Mouse (Mus musculus) urinary bladder, postnatal 10 days (tissue): ENCODE data around the gene Stmnd1.
"Not testable (repeated sequence)": the region's sequence is repeated elsewhere in the genome, so short reads cannot be mapped to it uniquely, and the experiment has no call there.

Experiments
- DNase-seq: peaks from one replicate; pipeline ENCODE4 v3.0.0; 2022; ENCODE audit warnings: low spot score

Gene Stmnd1

GRCm38 (mm10) chr13:46273453-46274110 lies at the start of gene Stmnd1:
Stmnd1 (plus strand) TSS chr13:46273721.
- no peak for DNase-seq

- DNase-seq = no peak
Measured at GRCm38 (mm10) chr13:46226956-46227355, 46.6 kb upstream of the Stmnd1 start.

GRCm38 (mm10) chr13:46227486-46227885 lies 46.0 kb upstream of the Stmnd1 start:
- no peak for DNase-seq

- DNase-seq = not testable (repeated sequence)
Measured at GRCm38 (mm10) chr13:46228750-46229149, 44.8 kb upstream of the Stmnd1 start.

- no peak for DNase-seq
Measured at GRCm38 (mm10) chr13:46231514-46232085, 41.9 kb upstream of the Stmnd1 start.

DNA sequence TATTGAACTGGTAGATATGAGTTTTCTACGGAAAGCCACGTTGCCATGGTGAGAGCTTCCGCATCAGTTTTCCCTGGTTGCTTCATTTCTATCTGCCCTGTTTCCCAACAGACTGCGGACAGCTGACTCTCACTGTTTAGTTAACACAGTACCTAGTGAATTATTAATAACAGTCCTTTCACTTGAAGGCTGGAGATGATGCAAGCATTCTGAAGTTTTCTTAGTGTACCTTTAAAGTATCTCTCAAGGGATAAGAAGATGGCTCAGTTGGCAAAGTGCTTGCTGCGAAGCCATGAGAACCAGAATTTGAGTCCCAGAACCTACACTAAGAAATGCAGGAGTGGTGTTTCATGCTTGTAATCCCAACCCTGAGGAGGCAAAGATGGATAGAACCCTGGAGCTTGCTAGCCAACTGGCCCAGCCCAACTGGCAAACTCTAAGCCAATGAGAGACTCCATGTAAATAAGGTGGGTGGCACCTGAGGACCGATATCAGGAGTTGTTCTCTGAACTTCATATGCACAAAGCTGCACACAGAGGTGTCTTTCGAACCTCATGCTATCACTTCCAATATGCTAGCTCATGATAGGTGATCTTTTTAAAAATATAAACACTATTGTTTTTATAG lies 35.7 kb upstream of the Stmnd1 start:
- DNase-seq = no peak

DNA sequence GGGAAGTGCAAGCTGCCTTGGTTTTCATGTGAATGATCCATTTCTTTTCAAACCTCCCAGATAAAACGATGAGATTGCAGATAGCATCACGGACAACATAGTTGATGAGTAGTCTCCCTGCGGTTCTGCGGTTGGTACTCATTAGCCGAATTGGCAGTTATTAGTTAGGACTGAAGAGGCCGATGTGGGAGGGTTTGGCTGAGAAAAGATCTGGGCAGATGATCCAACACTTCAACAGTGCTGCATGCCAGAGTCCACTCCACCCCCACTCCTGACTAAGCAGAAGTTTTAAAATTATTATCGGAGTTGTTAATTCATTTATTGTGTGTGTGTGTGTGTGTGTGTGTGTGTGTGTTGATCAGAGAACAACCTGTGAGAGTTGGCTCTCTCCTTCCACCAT lies 34.7 kb upstream of the Stmnd1 start:
- DNase-seq = no peak

GRCm38 (mm10) chr13:46241391-46242188 lies 31.9 kb upstream of the Stmnd1 start:
- DNase-seq = no peak

DNA sequence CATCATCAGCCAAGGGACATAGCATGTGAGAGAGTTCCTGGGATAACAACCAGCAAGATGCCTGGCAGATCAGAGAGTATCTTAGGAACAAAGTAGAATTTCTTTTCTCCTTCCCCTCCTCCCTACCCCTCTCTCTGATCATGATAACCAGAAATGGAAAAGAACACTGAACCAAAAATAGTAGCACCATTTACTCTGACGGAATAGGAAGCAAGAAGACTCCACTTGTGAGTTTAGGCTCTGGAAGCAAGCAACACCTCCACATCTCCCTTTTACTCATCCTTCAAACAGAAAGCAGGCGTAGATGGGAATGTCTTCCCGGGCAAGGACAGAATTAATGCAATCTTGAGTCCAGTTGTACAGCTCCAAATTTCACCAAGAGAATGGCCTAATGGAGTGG lies 19.8 kb upstream of the Stmnd1 start:
- DNase-seq = no peak

DNA sequence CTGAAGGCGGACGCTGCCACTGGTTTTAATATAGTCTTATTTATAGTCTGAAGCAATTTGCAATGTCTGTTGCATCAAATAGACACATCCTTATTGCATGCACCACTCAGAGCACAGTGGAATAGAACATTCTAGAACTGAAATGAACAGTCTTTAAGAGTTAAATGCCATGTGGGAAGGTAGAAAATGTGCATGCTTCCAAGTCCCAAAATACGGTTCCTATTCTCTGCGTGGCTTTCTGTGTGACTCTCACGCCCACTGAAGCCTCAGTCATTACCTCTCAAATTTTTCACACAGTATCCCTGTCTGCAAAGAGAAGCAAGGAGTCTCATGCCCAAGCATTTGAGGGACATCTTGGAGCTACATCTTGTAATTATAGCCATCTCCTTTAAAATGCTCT lies 19.4 kb upstream of the Stmnd1 start:
- DNase-seq = no peak

- DNase-seq = no peak
Measured at GRCm38 (mm10) chr13:46255616-46256015, 17.9 kb upstream of the Stmnd1 start.

DNA sequence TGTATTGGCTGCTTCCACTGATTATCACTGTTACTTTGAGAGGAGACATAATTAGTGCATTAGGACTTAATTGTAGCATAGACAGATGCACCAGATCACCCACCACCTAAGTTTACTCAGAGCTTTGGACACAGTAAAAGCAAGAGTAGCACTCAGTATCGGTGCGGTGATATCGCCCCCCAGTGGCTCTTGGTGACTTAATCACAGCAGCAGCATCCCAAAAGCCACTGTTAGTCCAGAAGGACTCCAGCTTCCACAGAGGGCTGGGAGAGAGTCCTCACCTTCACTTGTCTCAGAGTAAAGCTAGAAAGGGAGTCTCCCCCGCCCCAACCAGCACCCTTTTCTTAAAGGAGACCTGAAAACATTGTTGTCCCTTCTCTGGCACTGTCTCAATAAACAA lies 15.7 kb upstream of the Stmnd1 start:
- DNase-seq = no peak

GRCm38 (mm10) chr13:46259526-46259925 lies 14.0 kb upstream of the Stmnd1 start:
- no peak for DNase-seq

- no peak for DNase-seq
Measured at GRCm38 (mm10) chr13:46261244-46261643, 12.3 kb upstream of the Stmnd1 start.

DNA sequence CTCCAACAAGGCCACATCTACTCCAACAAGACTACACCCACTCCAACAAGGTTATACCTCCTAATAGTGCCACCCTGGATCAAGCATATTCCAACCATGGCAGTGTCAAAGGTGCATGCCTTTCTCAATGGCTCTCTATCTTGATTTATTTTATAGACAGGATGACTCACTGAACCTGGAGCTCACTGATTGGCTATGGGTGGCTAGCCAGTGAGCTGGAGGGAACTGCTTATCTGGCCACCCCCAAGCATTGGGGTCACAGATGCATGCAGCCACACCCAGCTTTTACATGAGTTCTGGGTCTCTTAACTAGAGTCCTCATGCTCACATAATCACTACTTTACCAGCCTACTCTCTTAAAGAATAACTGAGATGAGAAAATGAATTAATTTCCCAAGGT lies 5.7 kb upstream of the Stmnd1 start:
- no peak for DNase-seq

DNA sequence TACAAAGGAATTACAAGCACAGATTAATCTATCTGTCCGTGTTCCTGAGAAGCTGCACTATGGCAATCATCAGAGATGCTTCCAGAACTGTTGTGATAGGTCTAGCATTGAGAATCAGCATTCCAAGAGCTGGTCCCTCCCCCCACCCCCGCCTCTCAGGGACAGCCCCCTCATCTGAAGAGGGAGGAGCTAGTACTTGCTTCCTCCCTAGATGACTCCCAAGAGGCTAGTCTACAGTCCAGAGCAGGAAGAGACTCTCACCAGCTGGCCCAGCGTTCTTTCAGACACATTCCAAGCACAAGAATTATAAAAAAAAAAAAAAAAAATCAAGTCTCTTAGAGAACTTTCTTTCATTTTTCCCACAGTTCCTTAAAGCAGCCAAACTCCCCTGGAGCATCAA lies 5.2 kb upstream of the Stmnd1 start:
- DNase-seq = no peak

- DNase-seq = peak; percentile 29
Measured at GRCm38 (mm10) chr13:46268815-46269445, 4.6 kb upstream of the Stmnd1 start.

- no peak for DNase-seq
Measured at GRCm38 (mm10) chr13:46272811-46273452, 589 bp upstream of the Stmnd1 start.

- DNase-seq = no peak
Measured at GRCm38 (mm10) chr13:46275701-46276100, 2.2 kb downstream of the Stmnd1 start.

GRCm38 (mm10) chr13:46282543-46282942 lies 9.0 kb downstream of the Stmnd1 start:
- DNase-seq = no peak

DNA sequence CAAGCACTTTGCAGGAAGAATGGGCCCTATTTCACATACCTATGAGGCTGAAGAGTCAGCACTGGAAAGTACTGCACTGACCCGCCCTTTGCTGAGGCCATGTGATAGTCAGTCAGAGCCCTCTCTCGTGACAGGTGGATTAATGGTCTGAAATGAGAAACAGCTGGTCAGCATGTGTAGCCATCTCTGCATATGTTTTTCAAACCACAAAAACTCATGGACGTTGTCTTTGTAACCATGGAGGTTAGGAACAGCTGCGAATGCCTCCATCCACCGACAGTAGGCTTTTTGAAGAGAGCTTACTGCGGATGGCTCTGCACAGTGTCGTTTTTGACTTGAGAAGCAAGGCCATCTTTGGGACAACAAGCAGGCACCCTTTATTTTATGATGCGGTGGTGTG lies 14.3 kb downstream of the Stmnd1 start:
- no peak for DNase-seq

DNA sequence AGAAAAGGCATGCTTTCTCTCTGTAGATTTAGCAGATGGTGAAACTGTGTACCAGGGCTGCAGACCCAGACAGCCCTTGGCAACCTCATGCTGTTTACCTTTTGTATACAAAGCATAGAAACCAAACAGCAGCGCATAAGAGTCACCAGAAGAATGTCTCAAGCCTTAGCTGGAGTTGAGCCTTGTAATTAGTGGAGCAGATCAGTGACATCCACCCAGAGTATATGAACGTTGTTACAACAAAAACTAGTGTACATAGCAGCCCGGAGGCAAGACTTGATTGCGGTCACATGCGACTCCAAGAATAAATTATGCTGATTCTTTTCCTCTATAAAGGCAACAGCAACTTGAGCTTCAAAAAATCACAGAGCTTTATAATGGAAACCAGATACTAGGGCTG lies 14.9 kb downstream of the Stmnd1 start:
- no peak for DNase-seq
